Comparison of ENCODE assay signal across 9 mouse cellular contexts in genomic region chr6:148442671-148443290, GRCm38 (mm10). TPM values are rescaled to one million over a fixed set of nuclear protein-coding genes. Genes with fewer than 3 reads are reported as not detected.
DNase-seq lines count a peak whose midpoint lies in the region; ATAC-seq lines count a peak whose summit lies in the region.
"Had no signal": no experiment of that assay in that cellular context is flagged by ENCODE, and none has a peak within 500 bp of the region (broad histone marks: within the 10 kb centered on the region; RNA-seq: fewer than 3 reads in every experiment).

No protein-coding gene starts in this region.

- peak overlapping the region; percentile 91 for H3K4me2 ChIP-seq in hindbrain, embryonic 14.5 days (replicated peaks)
- H3K4me2 ChIP-seq in midbrain, embryonic 13.5 days (replicated peaks), result peak overlapping the region; percentile 80

- intact Hi-C loops in left cerebral cortex, postnatal 36 days (cut with DNase I), result loop anchor here (5.0 to 10.0 kb wide), 3 partner anchors 112 to 300 kb away; no protein-coding TSS in a partner anchor

- peak; percentile 16 to 75 for DNase-seq in adrenal gland, adult (ENCODE audit: inconsistent age in 2 of 2, low spot score in 1 of 2)
- DNase-seq in adrenal gland, adult 8-10 months, result no peak
- DNase-seq in adrenal gland, postnatal 14 days, result peak; percentile 32
- DNase-seq in hindbrain, embryonic 14.5 days (ENCODE audit: low spot score), result peak; percentile 47
- peak; percentile 50 to 58 for DNase-seq in left cerebral cortex, postnatal 36 days (ENCODE audit: low spot score in 2 of 2)
- peak; percentile 44 for DNase-seq in testis, postnatal 10 days (ENCODE audit: low spot score)

- no peaks in the 10 kb centered on the region for H3K9me3 ChIP-seq in hindbrain, embryonic 14.5 days (ENCODE audit: control insufficient read depth, low read length)
- H3K9me3 ChIP-seq in midbrain, embryonic 13.5 days, result no peaks in the 10 kb centered on the region

- H3K4me3 ChIP-seq in hindbrain, embryonic 14.5 days (replicated peaks; ENCODE audit: low read length), result peak overlapping the region; percentile 64
- H3K4me3 ChIP-seq in midbrain, embryonic 13.5 days (replicated peaks), result peak overlapping the region; percentile 71
- H3K4me3 ChIP-seq: myocyte had no signal

- no peak overlapping the region for H3K27ac ChIP-seq in hindbrain, embryonic 14.5 days
- H3K27ac ChIP-seq in midbrain, embryonic 13.5 days, result no peak overlapping the region

- peak; percentile 36 for ATAC-seq in frontal cortex, adult (ENCODE audit: low TSS enrichment)
- ATAC-seq in hindbrain, embryonic 14.5 days (ENCODE audit: low FRiP score), result peak; percentile 32
- ATAC-seq in midbrain, embryonic 13.5 days, result peak; percentile 6; the same call in 1 of the 2 replicates

- no peaks in the 10 kb centered on the region for H3K36me3 ChIP-seq in hindbrain, embryonic 14.5 days (replicated peaks; ENCODE audit: control insufficient read depth, insufficient read depth)
- H3K36me3 ChIP-seq in midbrain, embryonic 13.5 days, result no peaks in the 10 kb centered on the region

- H3K9ac ChIP-seq in hindbrain, embryonic 14.5 days, result peak overlapping the region; percentile 77
- peak overlapping the region; percentile 78 for H3K9ac ChIP-seq in midbrain, embryonic 13.5 days (replicated peaks)

- H3K4me1 ChIP-seq in hindbrain, embryonic 14.5 days (replicated peaks; ENCODE audit: control insufficient read depth, insufficient read depth, low read length), result peaks cover 14% of the 10 kb centered on the region
- peaks cover 34% of the 10 kb centered on the region for H3K4me1 ChIP-seq in midbrain, embryonic 13.5 days (replicated peaks)

- H3K27me3 ChIP-seq in hindbrain, embryonic 14.5 days (ENCODE audit: control insufficient read depth, insufficient read depth, low read length), result peaks cover 16% of the 10 kb centered on the region; the same call in 1 of the 2 replicates
- peaks cover 48% of the 10 kb centered on the region for H3K27me3 ChIP-seq in midbrain, embryonic 13.5 days

- 2% methylated on average over 27 of the region's 27 CpGs for WGBS in hindbrain, embryonic 14.5 days
- WGBS in midbrain, embryonic 13.5 days, result under 1% methylated on average over 27 of the region's 27 CpGs

RNA-seq across cellular contexts. Expression of gene Tmtc1, which starts 1.4 kb away (rescaled TPM):
- total RNA-seq in adrenal gland, adult 8-10 months (2022), result 10 to 100 TPM; 18.5 to 22.4 (median 20.8) TPM
- total RNA-seq in adrenal gland, postnatal 14 days (2021), result 10.7 and 13.2 TPM in 2 replicates
- 5.3 and 6.0 TPM in 2 replicates for polyA plus RNA-seq in hindbrain, embryonic 14.5 days (2014; fragmentation: Nextera tagmentation; extraction: Ambion mirVana)
- 10 to 100 TPM; 53.3 to 57.4 TPM for total RNA-seq in left cerebral cortex, postnatal 36 days (2021)
- polyA plus RNA-seq in midbrain, embryonic 13.5 days (2015; fragmentation: Nextera tagmentation; extraction: Ambion mirVana), result 1.3 and 2.9 TPM in 2 replicates
